Mouse (Mus musculus): ENCODE measurements at regions not wholly inside any gene's neighbourhood (a gene's known extent, or its start where the extent isn't known, plus 50 kb on each side); places are given as distances from the start of the nearest gene placed in this dataset.

GRCm38 (mm10) chr14:76917139-76917929, 119.2 kb upstream of the Ccdc122 start:
- DNase-seq (ENCODE audit: low spot score in 2 of 2), result no peak

- DNase-seq (ENCODE audit: low spot score in 2 of 2), result no peak
Measured at GRCm38 (mm10) chr14:76913850-76914249, 122.7 kb upstream of the Ccdc122 start.

GRCm38 (mm10) chr14:76912301-76913001, 124.1 kb upstream of the Ccdc122 start:
- no peak for DNase-seq (ENCODE audit: low spot score in 2 of 2)

- DNase-seq (ENCODE audit: low spot score in 2 of 2), result no peak
Measured at GRCm38 (mm10) chr14:76911271-76911670, 125.3 kb upstream of the Ccdc122 start.

GRCm38 (mm10) chr14:76910186-76910585, 126.4 kb upstream of the Ccdc122 start:
- DNase-seq (ENCODE audit: low spot score in 2 of 2), result no peak

GRCm38 (mm10) chr14:76907941-76908340, 128.6 kb upstream of the Ccdc122 start:
- no peak for DNase-seq (ENCODE audit: low spot score in 2 of 2)

- no peak for DNase-seq (ENCODE audit: low spot score in 2 of 2)
Measured at GRCm38 (mm10) chr14:76902962-76903757, 133.4 kb upstream of the Ccdc122 start.

- no peak for DNase-seq (ENCODE audit: low spot score in 2 of 2)
Measured at GRCm38 (mm10) chr14:76901490-76901889, 135.1 kb upstream of the Ccdc122 start.

- no peak for DNase-seq (ENCODE audit: low spot score in 2 of 2)
Measured at GRCm38 (mm10) chr14:76899331-76899730, 137.2 kb upstream of the Ccdc122 start.

GRCm38 (mm10) chr14:76887708-76888107, 148.9 kb upstream of the Ccdc122 start:
- no peak for DNase-seq (ENCODE audit: low spot score in 2 of 2)

GRCm38 (mm10) chr14:76887201-76887600, 149.4 kb upstream of the Ccdc122 start:
- DNase-seq (ENCODE audit: low spot score in 2 of 2), result no peak

GRCm38 (mm10) chr14:76883231-76883651, 153.3 kb upstream of the Ccdc122 start:
- no peak for DNase-seq (ENCODE audit: low spot score in 2 of 2)

GRCm38 (mm10) chr14:76882711-76883171, 153.8 kb upstream of the Ccdc122 start:
- no peak for DNase-seq (ENCODE audit: low spot score in 2 of 2)

- no peak for DNase-seq (ENCODE audit: low spot score in 2 of 2)
Measured at GRCm38 (mm10) chr14:76880851-76881250, 155.7 kb upstream of the Ccdc122 start.

GRCm38 (mm10) chr14:76877306-76877705, 159.3 kb upstream of the Ccdc122 start:
- DNase-seq (ENCODE audit: low spot score in 2 of 2), result no peak

GRCm38 (mm10) chr14:76876015-76876414, 160.6 kb upstream of the Ccdc122 start:
- peak; percentile 5 to 58 for DNase-seq (ENCODE audit: low spot score in 2 of 2)

- DNase-seq (ENCODE audit: low spot score in 2 of 2), result no peak
Measured at GRCm38 (mm10) chr14:76875266-76875900, 161.2 kb upstream of the Ccdc122 start.

- no peak for DNase-seq (ENCODE audit: low spot score in 2 of 2)
Measured at GRCm38 (mm10) chr14:76874542-76875265, 161.9 kb upstream of the Ccdc122 start.

- no peak for DNase-seq (ENCODE audit: low spot score in 2 of 2)
Measured at GRCm38 (mm10) chr14:76873684-76874083, 162.9 kb upstream of the Ccdc122 start.

- no peak for DNase-seq (ENCODE audit: low spot score in 2 of 2)
Measured at GRCm38 (mm10) chr14:76872976-76873375, 163.6 kb upstream of the Ccdc122 start.

GRCm38 (mm10) chr14:76872510-76872909, 164.1 kb upstream of the Ccdc122 start:
- no peak for DNase-seq (ENCODE audit: low spot score in 2 of 2)
